8 mouse cellular contexts compared by ENCODE assay signal in the genomic region with DNA sequence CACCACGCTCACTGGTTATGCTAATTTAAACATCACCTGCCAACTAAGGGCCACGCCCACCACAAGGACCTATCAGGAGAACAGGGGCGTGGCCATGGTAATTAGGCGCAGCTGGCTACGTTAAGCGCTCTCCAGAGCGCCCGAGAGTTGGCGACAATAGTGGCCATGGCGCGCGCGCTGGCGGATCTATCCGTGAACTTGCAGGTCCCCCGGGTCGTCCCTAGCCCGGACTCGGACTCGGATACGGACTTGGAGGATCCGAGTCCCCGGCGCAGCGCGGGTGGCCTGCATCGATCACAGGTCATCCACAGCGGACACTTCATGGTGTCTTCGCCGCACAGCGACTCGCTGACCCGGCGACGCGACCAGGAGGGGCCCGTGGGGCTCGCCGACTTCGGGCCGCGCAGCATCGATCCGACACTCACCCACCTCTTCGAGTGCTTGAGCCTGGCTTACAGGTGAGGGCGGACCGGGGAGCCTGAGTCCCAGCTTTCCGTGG. TPM values are rescaled to one million over a fixed set of nuclear protein-coding genes. Genes with fewer than 3 reads are reported as not detected.
DNase-seq lines count a peak whose midpoint lies in the region; ATAC-seq lines count a peak whose summit lies in the region.

No protein-coding gene starts in this region.

- peak overlapping the region; percentile 55; the same call in 1 of the 2 replicates for H3K9ac ChIP-seq in embryonic facial prominence, embryonic 12.5 days
- H3K9ac ChIP-seq in intestine, embryonic 16.5 days (ENCODE audit: low read depth, low read length) = peak overlapping the region; percentile 69

- peak overlapping the region; percentile 53 for H3K4me3 ChIP-seq in embryonic facial prominence, embryonic 12.5 days
- peak overlapping the region; percentile 59 for H3K4me3 ChIP-seq in intestine, embryonic 16.5 days (ENCODE audit: low read length)
- peak overlapping the region; percentile 67 for H3K4me3 ChIP-seq in midbrain, embryonic 10.5 days

- no peaks in the 10 kb centered on the region for H3K36me3 ChIP-seq in embryonic facial prominence, embryonic 12.5 days
- H3K36me3 ChIP-seq in intestine, embryonic 16.5 days (ENCODE audit: control insufficient read depth, insufficient read depth, low read length) = no peaks in the 10 kb centered on the region
- H3K36me3 ChIP-seq in midbrain, embryonic 10.5 days = no peaks in the 10 kb centered on the region

- H3K27me3 ChIP-seq in embryonic facial prominence, embryonic 12.5 days = peaks cover 43% of the 10 kb centered on the region
- H3K27me3 ChIP-seq in intestine, embryonic 16.5 days (replicated peaks; ENCODE audit: control insufficient read depth, insufficient read depth, low read length) = peaks cover 12% of the 10 kb centered on the region; the same call in 1 of the 2 replicates
- H3K27me3 ChIP-seq in midbrain, embryonic 10.5 days (ENCODE audit: low read depth, poor library complexity, severe bottlenecking) = peaks cover 63% of the 10 kb centered on the region

- ATAC-seq in embryonic facial prominence, embryonic 12.5 days (ENCODE audit: insufficient number of reproducible peaks, insufficient read depth, low FRiP score, low TSS enrichment) = peak; percentile 59
- peak; percentile 80 for ATAC-seq in intestine, embryonic 16.5 days

- no peak overlapping the region for H3K27ac ChIP-seq in embryonic facial prominence, embryonic 12.5 days
- no peak overlapping the region for H3K27ac ChIP-seq in intestine, embryonic 16.5 days (ENCODE audit: low read length)
- peak overlapping the region; percentile 77 for H3K27ac ChIP-seq in midbrain, embryonic 10.5 days (replicated peaks)

- H3K9me3 ChIP-seq in embryonic facial prominence, embryonic 12.5 days = no peaks in the 10 kb centered on the region
- no peaks in the 10 kb centered on the region for H3K9me3 ChIP-seq in intestine, embryonic 16.5 days (ENCODE audit: control insufficient read depth, low read length)
- H3K9me3 ChIP-seq in midbrain, embryonic 10.5 days (replicated peaks) = no peaks in the 10 kb centered on the region

- H3K4me2 ChIP-seq in embryonic facial prominence, embryonic 12.5 days (replicated peaks) = peak overlapping the region; percentile 95
- H3K4me2 ChIP-seq in intestine, embryonic 16.5 days (ENCODE audit: low read depth, low read length) = peak overlapping the region; percentile 93

- WGBS in embryonic facial prominence, embryonic 12.5 days = under 1% methylated on average over 48 of the region's 48 CpGs
- WGBS in intestine, embryonic 16.5 days = under 1% methylated on average over 48 of the region's 48 CpGs
- under 1% methylated on average over 48 of the region's 48 CpGs for WGBS in midbrain, embryonic 10.5 days

- intact Hi-C loops in left cerebral cortex, postnatal 4 days (cut with DNase I) = no loop called here

- DNase-seq in adrenal gland, postnatal 4 days (ENCODE audit: low spot score in 2 of 2) = peak; percentile 50 to 65
- DNase-seq in heart, adult 11 months = peak; percentile 99
- peak; percentile 85 for DNase-seq in left cerebral cortex, postnatal 4 days
- peak; percentile 88 for DNase-seq in midbrain, embryonic 10.5 days (ENCODE audit: low spot score)
- peak; percentile 59 for DNase-seq in right cerebral cortex, postnatal 4 days
- DNase-seq in adipocyte (ENCODE audit: low spot score) = no peak

- H3K4me1 ChIP-seq in embryonic facial prominence, embryonic 12.5 days = peaks cover 13% of the 10 kb centered on the region
- 0 out of 2 replicates have a peak, but pooled peaks cover 4% of the 10 kb centered on the region for H3K4me1 ChIP-seq in intestine, embryonic 16.5 days (ENCODE audit: control insufficient read depth, insufficient read depth, low read length)
- peaks cover 23% of the 10 kb centered on the region for H3K4me1 ChIP-seq in midbrain, embryonic 10.5 days

RNA-seq across cellular contexts. Expression of gene Mlxipl, which starts 17.1 kb away (rescaled TPM):
- 10 to 100 TPM; 37.8 to 38.7 TPM for total RNA-seq in adrenal gland, postnatal 4 days (2021)
- 3.3 and 3.8 TPM in 2 replicates for polyA plus RNA-seq in embryonic facial prominence, embryonic 12.5 days (2016; fragmentation: Nextera tagmentation; extraction: Ambion mirVana)
- 8.2 and 9.5 TPM in 2 replicates for polyA plus RNA-seq in intestine, embryonic 16.5 days (2015; fragmentation: Nextera tagmentation; extraction: Ambion mirVana)
- 1 to 10 TPM; 1.6 to 2.4 TPM for total RNA-seq in left cerebral cortex, postnatal 4 days (2021)
- polyA plus RNA-seq in midbrain, embryonic 10.5 days (2016; fragmentation: Nextera tagmentation; extraction: Ambion mirVana) = 2.0 TPM in 2 replicates

RNA-seq across cellular contexts. Expression of gene Vps37d, which starts 28.7 kb away (rescaled TPM):
- 10 to 100 TPM; 10.1 to 12.3 TPM for total RNA-seq in adrenal gland, postnatal 4 days (2021)
- 26.4 and 27.2 TPM in 2 replicates for polyA plus RNA-seq in embryonic facial prominence, embryonic 12.5 days (2016; fragmentation: Nextera tagmentation; extraction: Ambion mirVana)
- 2.9 TPM in 2 replicates for polyA plus RNA-seq in intestine, embryonic 16.5 days (2015; fragmentation: Nextera tagmentation; extraction: Ambion mirVana)
- 10 to 100 TPM; 46.1 TPM for total RNA-seq in left cerebral cortex, postnatal 4 days (2021)
- 7.2 and 11.2 TPM in 2 replicates for polyA plus RNA-seq in midbrain, embryonic 10.5 days (2016; fragmentation: Nextera tagmentation; extraction: Ambion mirVana)

RNA-seq across cellular contexts. Expression of gene Bud23, which starts 42.0 kb away (rescaled TPM):
- 10 to 100 TPM; 49.7 to 50.1 TPM for total RNA-seq in adrenal gland, postnatal 4 days (2021)
- 145 and 154 TPM in 2 replicates for polyA plus RNA-seq in embryonic facial prominence, embryonic 12.5 days (2016; fragmentation: Nextera tagmentation; extraction: Ambion mirVana)
- 84.6 and 109 TPM in 2 replicates for polyA plus RNA-seq in intestine, embryonic 16.5 days (2015; fragmentation: Nextera tagmentation; extraction: Ambion mirVana)
- total RNA-seq in left cerebral cortex, postnatal 4 days (2021) = 10 to 100 TPM; 51.7 to 52.1 TPM
- 158 and 179 TPM in 2 replicates for polyA plus RNA-seq in midbrain, embryonic 10.5 days (2016; fragmentation: Nextera tagmentation; extraction: Ambion mirVana)

RNA-seq across cellular contexts. Expression of gene Tbl2, which starts 42.6 kb away (rescaled TPM):
- 10 to 100 TPM; 22.3 to 26.7 TPM for total RNA-seq in adrenal gland, postnatal 4 days (2021)
- 24.8 and 30.0 TPM in 2 replicates for polyA plus RNA-seq in embryonic facial prominence, embryonic 12.5 days (2016; fragmentation: Nextera tagmentation; extraction: Ambion mirVana)
- 26.1 and 27.4 TPM in 2 replicates for polyA plus RNA-seq in intestine, embryonic 16.5 days (2015; fragmentation: Nextera tagmentation; extraction: Ambion mirVana)
- total RNA-seq in left cerebral cortex, postnatal 4 days (2021) = 10 to 100 TPM; 18.9 to 21.8 TPM
- polyA plus RNA-seq in midbrain, embryonic 10.5 days (2016; fragmentation: Nextera tagmentation; extraction: Ambion mirVana) = 23.6 and 25.8 TPM in 2 replicates

RNA-seq across cellular contexts. Expression of gene Dnajc30, which starts 42.8 kb away (rescaled TPM):
- 10 to 100 TPM; 27.9 to 28.8 TPM for total RNA-seq in adrenal gland, postnatal 4 days (2021)
- polyA plus RNA-seq in embryonic facial prominence, embryonic 12.5 days (2016; fragmentation: Nextera tagmentation; extraction: Ambion mirVana) = 31.9 and 34.2 TPM in 2 replicates
- polyA plus RNA-seq in intestine, embryonic 16.5 days (2015; fragmentation: Nextera tagmentation; extraction: Ambion mirVana) = 33.9 and 39.2 TPM in 2 replicates
- total RNA-seq in left cerebral cortex, postnatal 4 days (2021) = 10 to 100 TPM; 27.4 to 30.1 TPM
- 27.2 and 28.3 TPM in 2 replicates for polyA plus RNA-seq in midbrain, embryonic 10.5 days (2016; fragmentation: Nextera tagmentation; extraction: Ambion mirVana)
